Mouse (Mus musculus) heart, postnatal 14 days (tissue): Measurements from ENCODE around the gene Jup. TPM values are rescaled to one million over a fixed set of nuclear protein-coding genes. Genes with fewer than 3 reads are reported as not detected.

ENCODE experiments used
- DNase-seq, 2 experiments: peaks; one replicate each; pipeline ENCODE4 v3.0.0; 2021 to 2022
- intact Hi-C: fragments of 180-260 bp; cut with DNase I; formaldehyde crosslinking; loops from one replicate; pipeline ENCODE4 v1.15.1; 2025
- long read RNA-seq, 2 experiments: library from polyadenylated mRNA; stranded (forward); transcript quantifications; one replicate each; pipeline ENCODE4 v2.0.0; 2021
- total RNA-seq, 2 experiments: library from RNA; stranded (reverse); gene quantifications; 2 replicates each; pipeline ENCODE4 v1.2.3; 2021

Gene Jup
- total RNA-seq = 100 to 1,000 TPM; 232 to 245 TPM
- long read RNA-seq, experiment 1, transcript Jup-201 (14 exons, 3,205 nt) = major isoform, 51 of 101 reads
- long read RNA-seq, experiment 1, transcript Jup-204 (2 exons, 2,913 nt) = minor isoform, 12 of 101 reads
- long read RNA-seq, experiment 1, partial matches to known transcripts = 18 of 101 reads
- long read RNA-seq, experiment 1, other reads (novel, unspliced or antisense) = 20 of 101 reads
- long read RNA-seq, experiment 2, transcript Jup-204 (2 exons, 2,913 nt) = minor isoform, 12 of 108 reads
- long read RNA-seq, experiment 2, transcript Jup-201 (14 exons, 3,205 nt) = major isoform, 47 of 108 reads
- long read RNA-seq, experiment 2, partial matches to known transcripts = 14 of 108 reads
- long read RNA-seq, experiment 2, other reads (novel, unspliced or antisense) = 35 of 108 reads

GRCm38 (mm10) chr11:100397600-100398389, at the start of gene Jup:
Jup (minus strand) TSS chr11:100397763.
- intact Hi-C loops = loop anchor here (5.0 kb wide), 1 partner anchor 75 kb away; no protein-coding TSS in a partner anchor

DNA sequence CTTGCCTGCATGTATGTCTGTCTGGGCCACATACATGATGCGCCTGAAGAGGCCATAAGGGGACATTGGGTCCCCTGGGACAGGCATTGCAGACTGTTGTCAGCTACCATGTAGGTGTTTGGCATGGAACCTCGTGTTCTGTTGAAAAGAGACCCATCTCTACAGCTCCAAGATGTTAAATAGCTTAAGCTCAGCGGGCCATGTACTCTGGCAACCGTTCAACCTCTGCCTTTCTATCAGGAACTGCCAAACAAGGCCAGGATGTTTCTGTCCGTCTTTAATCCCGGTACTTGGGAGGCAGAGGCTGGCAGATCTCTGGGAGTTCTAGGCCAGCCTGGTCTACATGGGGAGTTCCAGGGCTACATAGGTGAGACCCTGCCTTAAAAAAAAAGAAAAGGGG, 45.1 kb upstream of the Jup start:
- intact Hi-C loops = no loop called here
- no peak for DNase-seq

More at GRCm38 (mm10) chr11:100397600-100398389, at the start of gene Jup:
- DNase-seq = peak; percentile 99

- no peak for DNase-seq
- intact Hi-C loops = no loop called here
Observed at GRCm38 (mm10) chr11:100441797-100442196, 44.2 kb upstream of the Jup start, which contains the start of the genes Nt5c3b and Klhl10. Nt5c3b (minus strand) TSS chr11:100441808. Klhl10 (plus strand) TSS chr11:100441917.

DNA sequence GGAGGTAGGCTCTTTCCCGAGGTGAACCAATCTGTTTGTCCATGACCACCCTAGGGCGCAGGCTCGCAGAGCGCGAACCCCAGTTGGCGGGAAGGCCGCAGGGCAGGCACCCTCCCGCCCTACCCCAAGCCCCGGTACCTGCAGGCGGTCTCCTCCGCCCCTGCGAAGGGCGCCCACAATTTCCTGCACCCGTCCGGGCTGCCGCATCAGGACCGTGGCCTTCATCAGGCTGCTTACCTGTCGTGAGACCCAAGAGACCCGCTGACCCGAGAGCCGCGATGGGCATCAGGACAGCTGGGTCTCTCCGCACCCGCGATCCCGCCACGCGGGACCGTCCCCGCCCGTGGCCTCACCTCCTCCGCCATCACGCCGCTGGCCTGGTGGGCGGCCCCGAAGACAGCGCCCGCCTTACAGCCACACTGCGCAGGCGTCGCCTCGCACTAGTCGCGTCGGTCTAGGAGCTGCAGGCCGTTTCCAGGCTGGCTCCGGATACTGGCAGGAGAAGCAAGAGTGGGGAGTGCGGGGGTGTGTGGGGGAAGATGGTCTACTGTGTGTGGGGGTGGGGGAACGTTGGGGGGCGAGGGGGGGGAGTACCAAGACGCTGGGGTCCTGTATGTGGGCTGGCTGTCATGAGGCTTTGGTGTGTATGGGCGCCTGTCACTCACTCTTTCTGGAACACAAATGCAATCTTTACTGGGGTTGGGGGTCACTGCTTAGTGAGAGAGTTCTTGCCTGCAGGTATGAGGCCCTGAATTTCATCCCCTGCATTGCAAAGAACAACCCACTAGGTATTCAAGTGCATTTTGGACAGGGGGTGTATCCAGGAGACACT, 43.3 kb upstream of the Jup start:
- DNase-seq = peak; percentile 90 to 92
- intact Hi-C loops = no loop called here

DNA sequence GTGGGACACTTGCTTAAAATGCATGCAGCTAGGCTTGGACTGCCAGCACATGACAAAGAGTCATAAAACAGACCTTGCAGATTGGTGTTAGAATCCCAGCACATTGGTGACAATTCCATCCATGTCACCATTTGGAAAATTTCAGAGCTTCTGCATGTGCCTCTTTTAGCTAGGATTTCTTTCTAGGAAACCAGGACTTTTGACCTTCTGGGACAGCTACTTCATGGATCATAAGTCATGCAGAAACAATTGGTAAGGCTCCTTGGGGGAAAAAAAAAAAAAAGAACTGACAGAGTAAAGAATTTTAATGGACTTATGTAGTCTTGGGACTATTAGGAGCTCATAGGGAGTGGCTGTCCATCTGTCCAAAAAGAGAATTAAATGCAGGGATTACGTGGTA, 40.3 kb upstream of the Jup start:
- intact Hi-C loops = no loop called here

GRCm38 (mm10) chr11:100435678-100436246, 38.2 kb upstream of the Jup start:
- DNase-seq = no peak
- intact Hi-C loops = no loop called here

More for the DNA sequence above, 40.3 kb upstream of the Jup start:
- no peak for DNase-seq

DNA sequence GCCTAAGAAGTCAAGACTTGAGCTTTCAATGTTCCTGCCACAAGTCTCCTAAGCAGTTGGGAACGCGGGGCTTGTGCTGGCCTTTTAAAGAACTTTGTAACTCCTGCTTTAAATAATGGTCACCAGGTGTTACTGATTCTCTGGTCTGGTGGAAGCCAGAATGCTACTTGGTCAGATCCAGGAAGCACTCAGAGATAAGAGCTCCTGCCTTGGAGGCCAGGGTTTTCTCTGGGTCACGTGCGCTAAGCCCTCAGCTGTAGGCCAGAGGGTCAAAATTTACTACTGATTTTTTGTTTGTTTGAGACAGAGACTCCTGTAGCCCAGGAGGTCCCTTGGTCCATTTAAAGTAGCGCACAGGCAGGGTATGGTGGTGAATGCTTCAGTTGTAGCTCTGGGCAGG, 34.4 kb upstream of the Jup start:
- intact Hi-C loops = no loop called here
- no peak for DNase-seq

GRCm38 (mm10) chr11:100430052-100430451, 32.5 kb upstream of the Jup start:
- peak in 1 of 2 experiments; percentile 39 for DNase-seq

GRCm38 (mm10) chr11:100428612-100429199, 31.1 kb upstream of the Jup start:
- intact Hi-C loops = loop anchor here (5.0 to 10.0 kb wide), 2 partner anchors 129 to 276 kb away; partner anchors contain the start of gene Dhx58

More at GRCm38 (mm10) chr11:100430052-100430451, 32.5 kb upstream of the Jup start:
- intact Hi-C loops = no loop called here

DNA sequence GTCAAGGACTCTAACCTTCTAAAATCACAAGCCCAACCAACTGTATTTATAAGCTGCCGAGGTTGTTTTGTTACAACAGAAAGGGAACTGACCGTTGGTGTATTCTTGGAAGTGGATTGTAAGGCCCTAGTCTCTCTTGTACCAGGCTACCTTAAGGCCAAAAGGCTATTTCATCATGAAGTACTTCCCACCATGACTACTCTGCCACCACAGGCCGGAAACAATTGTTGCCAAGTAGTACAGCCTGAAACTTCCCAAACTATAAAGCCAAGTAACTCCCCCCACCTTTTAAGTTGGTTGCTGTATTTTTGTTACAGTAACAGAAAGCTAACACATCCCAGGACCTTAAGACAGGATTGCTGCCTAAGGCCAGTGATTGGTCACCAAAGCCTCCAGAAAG, 29.3 kb upstream of the Jup start:
- intact Hi-C loops = loop anchor here (1.0 to 10.0 kb wide), 3 partner anchors 45 to 278 kb away; partner anchors contain the start of genes Dhx58 and Klhl11
- DNase-seq = no peak

More at GRCm38 (mm10) chr11:100428612-100429199, 31.1 kb upstream of the Jup start:
- DNase-seq = peak; percentile 45 to 67

GRCm38 (mm10) chr11:100425851-100426250, 28.3 kb upstream of the Jup start:
- intact Hi-C loops = loop anchor here (1.0 to 10.0 kb wide), 3 partner anchors 46 to 279 kb away; partner anchors contain the start of genes Dhx58 and Klhl11
- peak; percentile 83 to 85 for DNase-seq

GRCm38 (mm10) chr11:100423836-100424235, 26.3 kb upstream of the Jup start:
- intact Hi-C loops = loop anchor here (10.0 kb wide), 1 partner anchor 281 kb away; the partner anchor contains the start of gene Dhx58
- DNase-seq = no peak

DNA sequence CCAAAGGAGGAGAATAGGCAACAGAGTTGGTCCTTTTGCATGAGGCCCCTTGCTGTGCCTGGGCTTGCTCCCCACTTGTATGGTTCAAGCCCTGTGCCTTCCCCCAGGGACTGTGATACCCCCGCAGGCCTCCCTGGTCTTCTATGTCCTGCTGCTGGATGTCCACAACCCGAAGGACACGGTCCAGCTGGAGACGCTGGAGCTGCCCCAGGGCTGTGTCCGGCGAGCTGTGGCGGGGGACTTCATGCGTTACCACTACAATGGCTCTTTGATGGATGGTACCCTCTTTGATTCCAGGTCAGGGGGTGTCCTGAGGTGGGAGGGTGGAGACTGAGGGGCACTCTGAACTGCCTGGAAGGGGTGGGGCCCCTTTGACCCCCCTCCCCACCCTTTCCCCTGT, 24.0 kb upstream of the Jup start:
- no peak for DNase-seq
- intact Hi-C loops = loop anchor here (10.0 kb wide), 1 partner anchor 283 kb away; the partner anchor contains the start of gene Dhx58

- intact Hi-C loops = no loop called here
- peak; percentile 73 to 76 for DNase-seq
Observed at GRCm38 (mm10) chr11:100414914-100415822, 17.6 kb upstream of the Jup start, which contains the start of gene Fkbp10. Fkbp10 (plus strand) TSS chr11:100415697.

GRCm38 (mm10) chr11:100414021-100414913, 16.7 kb upstream of the Jup start, which contains the start of gene P3h4:
P3h4 (minus strand) TSS chr11:100414836.
- peak; percentile 86 to 88 for DNase-seq
- intact Hi-C loops = no loop called here

- DNase-seq = no peak
- intact Hi-C loops = no loop called here
Observed at GRCm38 (mm10) chr11:100413541-100413940, 16.0 kb upstream of the Jup start.

GRCm38 (mm10) chr11:100411736-100412135, 14.2 kb upstream of the Jup start:
- no peak for DNase-seq
- intact Hi-C loops = no loop called here
